Mouse (Mus musculus): ENCODE results near the gene Dnajc30.
"Not testable (repeated sequence)": the region's sequence is repeated elsewhere in the genome, so short reads cannot be mapped to it uniquely, and the experiment has no call there.

Dnajc30 gene

DNA sequence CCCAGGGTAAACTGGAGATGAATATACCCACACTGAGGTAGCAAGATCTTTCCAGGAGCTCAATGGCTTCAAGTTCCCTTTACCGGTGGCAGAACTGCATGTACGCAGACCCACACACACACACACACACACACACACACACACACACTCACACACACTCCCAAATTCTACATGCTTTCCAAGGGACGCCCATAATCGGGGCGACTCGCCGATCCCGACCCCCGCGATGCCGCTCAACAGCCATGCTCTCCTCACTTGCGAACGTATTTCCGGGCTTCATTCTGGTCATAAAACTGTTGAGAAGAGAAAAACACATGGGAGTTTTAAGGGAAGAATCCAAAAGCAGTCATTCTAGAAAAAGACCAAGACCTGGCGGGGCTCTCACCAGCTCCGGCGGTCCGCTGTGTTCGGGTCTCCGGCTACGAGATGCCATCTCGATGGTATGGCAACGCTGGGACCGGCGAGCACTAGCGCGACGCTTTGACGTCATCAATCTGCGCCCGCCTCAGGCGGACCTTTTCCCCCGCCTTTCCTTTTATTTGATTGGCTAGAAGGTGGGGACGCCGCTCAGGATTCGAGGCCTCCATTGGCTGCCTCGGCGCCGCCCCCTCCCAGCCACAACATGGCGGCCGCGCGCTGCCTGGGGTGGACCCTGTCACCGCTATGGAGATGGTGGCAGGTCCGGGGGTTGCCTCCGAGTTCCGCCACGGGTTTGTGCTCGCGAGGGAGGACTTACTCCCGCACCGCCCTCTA is at the start of gene Dnajc30:
Dnajc30 (plus strand) TSS at position 574 of the 753 bp plus-strand sequence.
- DNase-seq: peak; percentile 92 to 94

DNA sequence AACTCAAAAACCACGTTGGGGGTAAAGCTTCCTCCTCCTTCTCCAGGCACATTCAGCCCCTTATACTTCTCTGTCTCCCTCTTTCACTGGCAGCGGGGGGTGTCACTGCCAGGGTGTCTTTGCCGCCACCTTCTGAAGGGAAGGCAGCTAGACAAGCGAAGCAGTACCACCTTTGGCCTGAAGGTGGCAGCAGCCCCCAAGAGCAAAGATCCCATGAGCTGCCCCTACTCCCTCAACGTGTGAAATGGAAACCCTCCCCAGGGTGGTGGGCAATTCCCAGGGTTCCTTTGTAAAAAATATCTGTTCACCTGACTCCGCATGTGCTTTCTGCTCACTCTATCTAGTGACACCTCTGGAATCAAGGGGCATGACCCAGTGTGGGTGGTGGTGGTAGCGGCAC is 48.5 kb upstream of the Dnajc30 start:
- DNase-seq: peak; percentile 60 to 66

DNA sequence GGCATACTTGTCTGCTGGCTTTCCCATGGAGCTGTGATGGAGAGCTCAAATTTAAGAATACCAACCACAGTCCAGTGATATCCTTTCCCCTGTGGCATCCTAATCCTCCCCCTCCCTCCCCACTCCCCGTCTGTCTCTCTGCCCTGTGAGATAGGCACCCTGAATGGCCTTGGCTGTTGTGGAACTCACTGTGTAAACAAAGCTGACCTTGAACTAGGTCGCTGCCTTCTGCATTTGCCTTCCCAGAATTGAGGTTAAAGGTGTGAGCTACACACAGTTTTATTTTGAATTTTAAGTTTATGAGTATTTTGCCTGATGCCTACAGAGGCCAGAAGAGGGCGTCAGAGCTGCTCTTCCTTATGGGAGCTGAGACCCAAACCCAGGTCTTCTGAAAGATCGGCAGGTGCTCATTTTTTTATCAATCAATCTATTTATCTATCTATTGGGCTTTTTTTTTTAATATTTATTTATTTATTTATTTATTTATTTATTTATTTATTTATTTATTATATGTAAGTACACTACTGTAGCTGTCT is 47.7 kb upstream of the Dnajc30 start:
- no peak for DNase-seq

DNA sequence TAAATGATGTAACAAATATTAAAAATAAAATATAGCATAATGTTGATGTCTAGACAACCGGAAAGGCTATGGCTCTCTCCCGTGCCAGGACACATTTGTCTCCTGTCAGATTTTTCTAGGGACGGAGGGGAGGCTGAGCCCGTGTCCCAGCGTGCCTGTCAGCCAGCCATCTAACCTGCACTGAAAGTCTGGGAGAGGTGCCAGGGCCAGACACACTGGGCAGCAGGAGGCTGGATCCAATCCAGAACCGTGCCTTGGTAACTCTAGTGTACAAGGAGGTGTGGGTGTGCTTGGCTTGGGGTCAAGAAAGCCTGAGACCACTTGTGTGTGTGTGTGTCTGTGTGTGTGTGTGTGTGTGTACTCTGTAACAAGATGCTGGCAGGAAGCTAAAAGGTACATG is 42.2 kb upstream of the Dnajc30 start:
- no peak for DNase-seq

DNA sequence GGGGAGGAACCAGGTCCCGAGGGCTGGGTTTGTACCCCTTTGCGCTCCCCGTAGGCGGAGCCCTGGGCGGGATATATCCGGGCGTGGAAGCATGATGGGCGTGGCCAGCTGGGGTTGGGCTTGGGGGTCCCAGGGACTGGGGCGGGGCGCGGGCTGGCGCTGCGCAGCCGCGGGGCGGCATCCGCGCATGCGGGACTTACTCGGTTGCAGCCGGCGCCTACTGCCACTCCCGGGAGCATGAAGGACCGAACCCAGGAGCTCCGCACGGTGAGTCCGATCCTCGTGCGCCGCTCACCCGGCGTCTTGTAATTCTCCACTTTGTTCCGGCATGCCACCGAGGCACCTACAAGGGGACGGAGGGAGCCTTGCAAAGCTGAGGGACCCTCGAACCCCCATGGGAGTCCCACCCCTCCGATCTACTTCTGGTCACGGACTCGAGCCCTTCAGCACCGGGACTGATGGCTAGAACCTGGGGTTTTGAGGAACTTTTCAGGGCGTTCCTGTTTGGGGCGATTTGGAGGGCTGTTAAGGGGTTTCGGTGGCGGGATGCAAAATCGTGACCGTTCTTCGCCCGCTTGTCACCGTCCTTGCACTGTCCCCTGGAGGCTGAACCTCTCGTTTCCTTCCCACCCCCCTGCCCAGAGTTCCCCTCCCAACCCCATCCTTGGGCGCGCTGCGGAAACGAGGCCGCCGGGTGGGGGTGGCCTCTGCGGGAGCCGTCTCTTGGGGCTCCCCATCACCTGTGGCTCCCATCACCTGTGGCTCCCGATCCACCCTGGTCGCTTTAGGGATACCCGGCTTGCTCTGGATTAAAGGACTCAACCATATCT is 40.4 kb upstream of the Dnajc30 start, which contains the start of gene Stx1a:
Stx1a (plus strand) TSS at position 139 of the 830 bp plus-strand sequence.
- DNase-seq: peak; percentile 82 to 86

DNA sequence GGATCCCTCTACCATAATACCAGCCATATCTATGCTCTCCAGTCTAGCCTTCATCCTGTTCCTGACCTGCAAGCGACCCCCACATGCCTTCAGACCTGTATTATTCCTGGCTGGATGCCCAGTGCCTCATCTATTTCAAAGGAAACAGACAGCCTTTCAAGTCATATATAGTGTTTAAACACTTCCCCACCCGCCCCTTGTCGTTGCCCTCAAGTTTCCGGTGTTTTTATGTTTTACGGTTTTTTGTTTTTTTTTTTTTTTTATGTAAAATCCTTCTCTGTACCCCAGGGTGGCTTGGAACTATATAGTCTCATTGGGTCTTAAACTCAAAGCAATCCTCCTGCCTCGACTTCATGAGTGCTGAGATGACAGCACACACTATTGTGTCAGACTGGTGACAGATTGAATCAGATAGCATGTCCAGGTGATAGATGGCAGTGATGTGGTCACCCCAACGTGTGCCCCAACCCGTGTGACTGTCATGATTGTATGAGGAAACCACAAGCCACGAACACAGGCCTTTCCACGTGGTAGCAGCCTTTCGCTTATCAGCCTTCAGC is 39.3 kb upstream of the Dnajc30 start:
- no peak for DNase-seq

DNA sequence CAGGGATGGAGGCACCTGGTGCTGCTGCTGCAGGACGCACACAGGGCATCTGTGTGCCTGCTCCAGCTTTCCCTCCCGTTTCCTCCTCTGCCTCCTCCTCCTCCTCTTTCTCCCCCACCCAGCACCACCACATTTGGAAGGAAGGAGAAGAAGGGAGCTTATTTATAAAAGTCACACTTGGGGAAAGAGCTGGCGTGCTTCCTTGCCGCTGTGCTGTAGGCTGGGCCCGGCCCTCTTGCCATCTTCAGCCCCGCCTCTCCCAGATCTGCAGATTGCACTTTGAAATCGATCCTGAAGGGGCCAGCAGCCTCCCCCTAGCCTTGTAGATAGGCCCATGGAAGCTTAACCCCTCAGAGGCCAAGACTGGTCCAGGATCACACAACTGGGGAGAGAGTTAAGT is 38.1 kb upstream of the Dnajc30 start:
- no peak for DNase-seq

DNA sequence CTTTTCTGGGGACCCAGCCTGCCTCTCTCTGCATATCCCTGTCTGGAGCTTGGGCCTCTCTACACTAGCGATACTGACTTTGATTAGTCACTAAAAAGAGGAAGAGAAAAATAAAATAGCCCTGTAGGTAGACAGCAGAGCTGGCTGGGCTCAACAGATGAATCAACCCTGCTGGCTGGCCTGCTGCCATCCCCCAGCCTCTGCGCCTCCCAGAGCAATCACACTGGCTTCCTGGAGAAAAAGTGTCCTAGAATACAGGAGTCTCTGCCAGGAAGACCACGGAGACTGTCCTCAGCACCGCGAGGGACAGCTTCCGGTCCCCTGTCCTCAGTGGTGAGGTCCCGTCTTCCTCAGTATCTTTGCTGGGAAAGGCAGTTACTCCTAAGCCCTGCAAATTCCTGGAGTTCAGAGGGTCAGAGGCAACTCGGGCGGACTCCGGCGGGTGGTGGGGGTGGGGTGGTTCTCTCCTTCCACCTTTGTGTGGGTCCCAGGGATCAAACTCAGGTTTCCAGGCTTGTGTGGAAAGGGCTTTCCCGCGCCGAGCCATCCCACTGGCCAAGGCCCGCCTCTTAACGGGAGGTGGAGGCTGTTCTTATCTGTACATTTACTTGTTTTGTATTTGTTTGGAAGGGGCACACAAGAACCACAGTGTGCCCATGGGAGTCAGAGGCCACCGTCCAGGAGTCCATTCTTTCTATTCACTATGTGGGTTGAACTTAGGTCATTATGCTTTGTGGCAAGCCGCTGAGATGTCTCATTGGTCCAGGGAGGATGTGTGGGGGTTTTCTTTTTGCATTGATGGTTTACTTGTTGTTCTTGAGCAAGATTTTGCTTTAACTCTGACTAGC is 34.8 kb upstream of the Dnajc30 start:
- no peak for DNase-seq

DNA sequence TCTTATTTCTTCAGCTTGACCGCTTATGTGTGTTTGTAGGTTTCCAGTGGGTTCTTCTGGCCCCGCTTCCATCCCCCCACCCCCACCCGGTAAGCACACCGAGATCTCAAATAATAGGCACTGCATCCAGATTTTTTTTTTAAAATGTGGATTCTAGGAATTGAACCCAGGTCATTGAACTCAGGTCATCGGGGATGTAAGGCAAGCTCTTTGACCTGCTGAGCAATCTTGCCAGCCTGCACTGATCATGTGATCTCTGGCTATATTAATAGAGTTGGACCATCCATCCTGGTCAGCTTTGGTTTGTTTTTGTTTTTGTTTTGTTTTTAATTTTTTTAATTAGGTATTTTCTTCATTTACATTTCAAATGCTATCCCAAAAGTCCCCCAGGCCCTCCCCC is 31.4 kb upstream of the Dnajc30 start:
- no peak for DNase-seq

DNA sequence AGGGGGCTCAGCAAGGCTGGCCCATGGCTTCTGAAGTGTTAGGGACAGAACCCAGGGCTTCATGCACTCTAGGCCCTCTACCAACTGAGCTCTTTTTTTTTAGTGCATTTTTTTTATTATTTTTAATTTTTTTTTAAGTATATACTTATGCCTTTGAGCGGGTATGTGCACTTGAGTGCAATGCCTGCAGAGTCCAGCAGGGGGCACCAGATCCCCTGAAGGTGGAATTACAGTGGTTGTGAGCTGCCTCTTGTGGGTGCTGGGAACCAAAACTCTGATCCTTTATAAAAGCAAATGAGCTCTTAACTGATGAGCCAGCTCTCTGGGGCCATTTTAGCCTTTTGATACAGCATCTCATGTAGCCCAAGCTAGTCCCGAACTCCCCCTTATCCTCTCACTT is 29.4 kb upstream of the Dnajc30 start:
- no peak for DNase-seq

DNA sequence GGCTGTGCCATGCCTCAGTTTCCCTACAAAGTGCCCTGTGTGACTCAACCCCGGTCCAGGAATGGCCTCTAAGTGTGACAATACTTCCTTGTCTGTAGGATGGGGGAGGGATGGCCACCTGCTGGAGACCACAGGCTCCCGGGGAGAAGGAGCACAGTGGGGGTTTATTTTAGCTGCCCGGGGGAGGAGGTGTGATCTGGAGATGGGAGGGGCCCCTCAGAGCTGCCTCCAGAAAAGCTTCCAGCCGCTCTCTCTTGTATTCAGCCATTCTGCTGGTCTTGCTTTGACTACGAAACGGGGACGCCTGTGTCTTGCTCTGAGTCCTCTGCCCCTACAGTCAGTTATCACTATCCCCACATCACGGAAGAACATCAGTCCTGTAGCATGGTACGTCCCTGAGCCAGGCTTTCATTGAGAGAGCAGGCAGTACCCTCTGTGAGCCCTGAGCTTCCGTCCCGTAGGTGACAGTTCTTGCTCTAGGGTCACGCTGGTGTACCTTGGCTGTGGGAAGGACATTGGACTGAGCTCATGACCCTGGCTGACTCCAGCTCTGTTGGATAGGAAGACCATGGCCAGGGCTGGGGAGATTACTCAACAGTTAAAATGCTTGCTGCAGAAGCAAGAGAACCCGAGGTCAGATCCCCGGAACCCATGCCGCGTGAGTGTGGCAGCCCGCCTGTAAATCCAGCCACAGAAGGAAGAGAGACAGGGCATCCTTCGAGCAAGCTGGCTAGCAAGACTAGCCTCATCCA is 28.2 kb upstream of the Dnajc30 start:
- DNase-seq: no peak

DNA sequence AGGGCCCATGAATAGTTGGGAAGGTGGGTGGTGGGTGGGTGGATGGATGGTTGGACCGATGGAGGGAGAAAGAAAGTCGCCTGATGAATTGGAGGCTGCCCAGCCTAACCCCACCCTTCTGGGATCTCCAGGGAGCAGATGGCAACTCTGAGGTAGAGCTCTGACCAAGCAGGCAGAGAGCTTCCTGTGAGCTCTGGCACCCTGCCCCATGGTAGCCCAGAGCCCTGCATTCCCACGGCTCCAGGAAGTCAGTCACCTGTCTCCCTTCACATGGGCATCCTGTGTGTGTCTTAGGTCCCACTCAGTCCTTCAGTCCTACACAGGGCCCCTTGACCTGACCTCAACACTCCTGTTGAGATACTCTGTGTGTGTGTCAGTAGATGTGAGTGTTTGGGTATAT is 26.1 kb upstream of the Dnajc30 start:
- no peak for DNase-seq

DNA sequence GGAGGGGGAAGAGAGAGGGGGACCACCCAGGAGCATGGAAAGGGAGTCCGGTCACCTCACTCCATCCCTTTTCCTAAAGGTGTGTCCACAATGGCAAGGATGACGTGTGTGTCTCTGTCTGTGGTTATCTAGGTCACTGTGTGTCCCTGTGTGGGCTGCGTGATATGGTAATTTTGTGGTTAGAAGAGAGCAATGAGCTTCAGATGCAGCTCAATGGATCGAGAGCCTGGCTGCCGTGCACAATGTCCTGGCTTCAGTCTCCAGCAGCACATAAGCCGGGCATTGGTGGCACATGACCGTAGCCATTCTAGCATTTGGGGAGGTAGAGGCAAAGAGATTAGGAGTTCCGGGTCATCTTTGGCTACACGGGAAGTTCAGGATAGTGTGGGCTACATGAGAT is 24.5 kb upstream of the Dnajc30 start:
- no peak for DNase-seq

DNA sequence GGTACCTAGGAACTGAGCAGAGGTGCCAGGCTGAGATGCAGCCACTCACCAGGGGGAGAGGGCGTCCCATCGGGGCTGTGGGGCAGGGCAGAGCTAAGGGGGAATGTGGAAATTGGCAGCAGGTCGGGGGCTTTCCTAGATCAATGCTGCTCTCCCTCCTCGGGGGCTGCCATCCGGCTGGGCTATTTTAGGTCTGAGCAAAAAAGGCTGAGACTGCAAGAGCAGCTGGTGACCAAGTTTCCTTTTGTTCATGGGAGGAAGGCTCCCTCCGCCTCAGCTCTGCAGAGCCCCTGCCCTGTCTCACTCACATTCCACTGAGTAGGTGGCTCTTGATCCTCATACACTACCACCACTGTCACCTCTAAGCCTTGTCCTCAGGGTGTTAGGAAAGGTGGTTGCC is 23.9 kb upstream of the Dnajc30 start:
- no peak for DNase-seq

DNA sequence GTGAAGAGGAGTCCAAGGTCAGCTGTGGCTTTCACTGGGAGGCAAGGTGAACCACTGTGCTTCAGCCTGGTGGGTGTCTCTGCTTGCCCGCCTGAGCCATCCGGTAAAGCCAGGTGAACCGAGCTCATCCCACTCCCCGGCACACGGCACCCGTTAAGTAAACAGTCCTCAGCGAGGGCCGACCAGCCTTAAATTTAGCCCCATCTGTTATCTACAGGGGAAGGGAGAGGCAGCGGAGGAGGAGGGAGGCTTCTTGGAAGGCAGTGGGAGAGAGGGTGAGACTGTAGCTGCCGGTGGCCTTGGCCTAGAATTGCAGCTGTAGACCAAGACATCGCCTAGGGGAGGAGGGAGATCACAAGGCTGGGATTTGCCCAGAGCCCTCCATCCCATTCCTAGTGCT is 23.2 kb upstream of the Dnajc30 start:
- no peak for DNase-seq

DNA sequence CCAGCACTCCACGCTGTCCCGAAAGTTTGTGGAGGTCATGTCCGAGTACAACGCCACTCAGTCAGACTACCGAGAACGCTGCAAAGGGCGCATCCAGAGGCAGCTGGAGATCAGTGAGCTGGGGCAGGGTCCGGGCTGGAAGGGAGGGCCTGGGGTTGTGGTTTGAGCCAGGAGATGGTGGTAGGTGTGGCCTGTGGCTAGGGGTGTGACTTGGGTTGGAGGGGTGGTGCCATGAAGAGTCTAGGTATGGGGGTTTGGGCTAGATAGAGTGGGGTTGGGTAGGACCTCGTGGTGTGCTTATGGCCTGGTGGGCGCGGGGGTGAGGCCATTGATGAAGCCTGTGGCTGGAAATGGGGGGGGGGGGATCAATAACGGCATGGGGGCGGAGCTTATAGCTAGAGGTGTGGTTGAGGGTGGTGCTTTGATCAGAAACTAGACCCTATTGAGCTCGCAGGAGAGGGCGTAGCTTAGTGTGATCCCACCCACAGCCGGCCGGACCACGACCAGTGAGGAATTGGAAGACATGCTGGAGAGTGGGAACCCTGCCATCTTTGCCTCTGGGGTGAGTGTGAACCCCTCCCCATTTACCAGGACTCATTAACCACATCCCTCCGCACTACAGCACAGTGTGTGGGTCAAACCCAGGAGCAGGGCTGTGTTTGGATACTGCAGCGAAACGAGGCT is 21.8 kb upstream of the Dnajc30 start:
- DNase-seq: no peak

DNA sequence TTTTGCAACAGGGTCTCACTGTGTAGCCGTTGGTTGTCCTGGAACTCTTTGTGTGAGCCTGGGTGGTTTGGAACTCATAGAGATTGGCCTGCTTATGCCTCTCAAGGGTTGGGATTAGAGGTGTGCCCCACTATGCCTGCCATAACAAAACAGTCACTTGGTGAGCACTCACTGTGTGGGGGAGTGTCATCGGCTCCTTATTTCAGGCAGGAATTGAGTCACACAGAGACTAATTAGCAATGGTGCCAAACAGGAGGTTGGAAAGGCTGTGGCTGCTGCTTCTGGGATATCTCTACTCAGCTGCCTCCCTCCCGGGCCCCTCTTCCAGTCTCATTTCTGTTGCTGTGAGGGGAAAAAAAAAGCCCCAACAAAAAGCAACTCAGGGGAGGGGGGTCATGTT is 19.4 kb upstream of the Dnajc30 start:
- DNase-seq: no peak

DNA sequence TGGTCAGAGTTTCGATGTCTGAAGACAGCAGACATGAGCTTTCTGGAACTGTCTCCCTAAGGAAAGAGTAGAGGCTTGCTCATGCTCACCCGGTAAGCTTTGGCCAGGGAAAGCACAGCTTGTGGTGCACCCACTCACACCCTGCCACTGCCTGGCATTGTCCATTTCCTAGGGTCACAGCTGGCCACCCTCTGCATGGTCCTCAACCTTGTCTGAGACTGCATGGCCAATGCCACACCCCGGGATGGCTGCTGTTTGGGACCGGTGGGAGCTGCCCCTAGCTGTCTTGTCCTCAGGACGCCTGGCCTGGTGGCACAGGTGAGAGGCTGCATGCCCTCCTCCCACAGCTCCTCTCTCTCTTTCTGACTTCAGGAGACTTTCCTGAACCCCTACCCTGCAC is 15.5 kb upstream of the Dnajc30 start:
- no peak for DNase-seq

DNA sequence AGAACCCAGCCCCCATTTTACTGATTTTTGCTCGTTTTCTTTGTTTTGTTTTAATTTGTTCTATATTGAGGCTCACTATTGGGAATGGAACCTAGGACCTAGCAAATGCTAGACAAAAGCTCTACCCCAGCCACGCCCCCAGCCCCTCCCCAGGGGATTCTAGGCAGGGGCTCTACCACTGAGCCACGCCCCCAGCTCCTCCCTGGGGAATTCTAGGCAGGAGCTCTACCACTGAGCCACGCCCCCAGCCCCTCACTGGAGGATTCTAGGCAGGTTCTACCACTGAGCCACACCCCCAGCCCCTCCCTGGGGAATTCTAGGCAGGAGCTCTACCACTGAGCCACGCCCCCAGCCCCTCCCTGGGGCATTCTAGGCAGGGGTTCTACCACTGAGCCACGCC is 14.7 kb upstream of the Dnajc30 start:
- not testable (repeated sequence) for DNase-seq

DNA sequence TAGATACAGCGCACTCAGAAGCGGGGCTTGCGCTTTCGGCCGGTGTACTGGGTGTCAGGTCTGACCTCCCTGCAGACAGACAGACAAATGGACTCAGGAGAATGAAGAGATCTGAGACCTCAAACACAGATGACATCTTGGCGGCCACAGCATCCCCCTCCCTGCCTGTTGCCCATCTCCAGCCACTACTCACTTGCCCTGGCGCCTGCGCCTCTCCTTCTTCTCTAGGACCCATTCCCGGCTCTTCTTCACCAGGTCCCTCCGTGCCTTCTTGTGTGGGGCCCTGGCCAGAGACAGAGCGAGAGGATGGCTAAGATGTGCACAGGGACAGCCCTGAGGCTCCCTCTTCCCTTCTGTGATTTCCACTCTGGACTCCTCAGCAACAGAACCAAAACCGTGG is 10.6 kb upstream of the Dnajc30 start:
- no peak for DNase-seq

DNA sequence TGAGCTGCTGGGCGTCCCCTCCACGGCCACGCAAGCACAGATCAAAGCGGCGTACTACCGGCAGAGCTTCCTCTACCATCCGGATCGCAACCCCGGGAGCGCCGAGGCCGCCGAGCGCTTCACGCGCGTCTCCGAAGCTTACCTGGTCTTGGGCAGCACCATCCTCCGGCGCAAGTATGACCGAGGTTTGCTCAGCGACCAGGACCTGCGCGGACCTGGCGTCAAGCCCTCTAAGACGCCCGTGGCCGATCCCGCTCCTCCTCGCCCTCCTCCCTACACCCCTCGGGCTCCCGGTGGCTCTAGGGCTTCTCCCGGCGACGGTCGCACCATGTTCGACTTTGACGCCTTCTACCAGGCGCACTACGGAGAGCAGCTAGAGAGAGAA is 372 bp downstream of the Dnajc30 start:
- DNase-seq: no peak
